Comparison of ENCODE assay signal across 24 mouse cellular contexts in the genomic region with DNA sequence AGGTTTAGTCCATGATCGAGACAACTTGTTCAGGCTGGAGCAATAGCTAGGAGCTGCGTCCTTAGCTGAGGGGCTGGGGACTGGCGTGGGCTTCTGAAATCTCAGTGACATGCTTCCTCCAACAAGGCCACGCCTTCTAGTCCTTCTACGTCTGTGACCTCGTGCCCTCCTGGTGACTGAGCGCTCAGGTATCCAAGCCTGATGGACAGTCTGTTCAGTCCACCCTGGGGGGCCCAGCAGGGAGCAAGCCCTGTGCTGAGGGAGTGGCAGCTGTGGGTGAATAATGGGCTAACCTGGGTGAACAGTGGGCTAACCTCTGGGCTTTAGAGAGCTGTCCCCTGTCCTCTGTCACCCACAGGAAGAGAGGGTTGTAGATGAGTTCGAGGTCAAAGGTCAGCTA. TPM values are rescaled to one million over a fixed set of nuclear protein-coding genes. Genes with fewer than 3 reads are reported as not detected.
A peak's percentile ranks its signal among the peaks of the same experiment; 100 is the strongest.
DNase-seq lines count a peak whose midpoint lies in the region; ATAC-seq and TF ChIP-seq lines count a peak whose summit lies in the region.
"Had no signal": no experiment of that assay in that cellular context is flagged by ENCODE, and none has a peak within 500 bp of the region (broad histone marks: within the 10 kb centered on the region; RNA-seq: fewer than 3 reads in every experiment).

No protein-coding gene starts in this region.

- H3K9me3 ChIP-seq in intestine, postnatal 0 days (ENCODE audit: control insufficient read depth), result no peaks in the 10 kb centered on the region
- H3K9me3 ChIP-seq in intestine, embryonic 16.5 days (ENCODE audit: control insufficient read depth, low read length), result no peaks in the 10 kb centered on the region
- no peaks in the 10 kb centered on the region for H3K9me3 ChIP-seq in kidney, embryonic 16.5 days (ENCODE audit: low read length)
- H3K9me3 ChIP-seq in limb, embryonic 15.5 days, result no peaks in the 10 kb centered on the region
- no peaks in the 10 kb centered on the region for H3K9me3 ChIP-seq in stomach, embryonic 16.5 days (replicated peaks; ENCODE audit: control insufficient read depth, low read length)
- H3K9me3 ChIP-seq in midbrain, embryonic 11.5 days (ENCODE audit: control insufficient read depth, low read length), result no peaks in the 10 kb centered on the region
- H3K9me3 ChIP-seq: embryonic facial prominence, embryonic 10.5 days; heart, embryonic 12.5 days had no signal

- WGBS in intestine, postnatal 0 days, result 70% methylated on average over 8 of the region's 8 CpGs
- 77% methylated on average over 8 of the region's 8 CpGs for WGBS in intestine, embryonic 16.5 days
- 77% methylated on average over 8 of the region's 8 CpGs for WGBS in kidney, embryonic 16.5 days
- 86% methylated on average over 8 of the region's 8 CpGs for WGBS in limb, embryonic 15.5 days
- 78% methylated on average over 8 of the region's 8 CpGs for WGBS in stomach, embryonic 16.5 days
- WGBS in midbrain, embryonic 11.5 days, result 89% methylated on average over 8 of the region's 8 CpGs

- peaks cover 73% of the 10 kb centered on the region for H3K36me3 ChIP-seq in intestine, postnatal 0 days (ENCODE audit: control insufficient read depth, insufficient read depth)
- H3K36me3 ChIP-seq in intestine, embryonic 16.5 days (ENCODE audit: control insufficient read depth, insufficient read depth, low read length), result peaks cover 38% of the 10 kb centered on the region
- peaks cover 70% of the 10 kb centered on the region for H3K36me3 ChIP-seq in kidney, embryonic 16.5 days (ENCODE audit: insufficient read depth, low read length)
- peaks cover 78% of the 10 kb centered on the region for H3K36me3 ChIP-seq in limb, embryonic 15.5 days
- peaks cover 46% of the 10 kb centered on the region for H3K36me3 ChIP-seq in stomach, embryonic 16.5 days (ENCODE audit: control insufficient read depth, insufficient read depth, low read length)
- peaks cover 38% of the 10 kb centered on the region for H3K36me3 ChIP-seq in midbrain, embryonic 11.5 days (ENCODE audit: control insufficient read depth, insufficient read depth, low read length)

- no peak for TF ChIP-seq CTCF in intestine, postnatal 0 days (IDR thresholded peaks at IDR 0.05; ENCODE audit: low read depth)

- H3K27ac ChIP-seq in intestine, postnatal 0 days (ENCODE audit: low read depth, low read length), result no peak overlapping the region
- H3K27ac ChIP-seq in intestine, embryonic 16.5 days (ENCODE audit: low read length), result no peak overlapping the region
- H3K27ac ChIP-seq in kidney, embryonic 16.5 days (ENCODE audit: low read length), result peak overlapping the region; percentile 88
- H3K27ac ChIP-seq in limb, embryonic 15.5 days, result no peak overlapping the region
- no peak overlapping the region for H3K27ac ChIP-seq in stomach, embryonic 16.5 days (ENCODE audit: low read length)
- no peak overlapping the region for H3K27ac ChIP-seq in midbrain, embryonic 11.5 days (ENCODE audit: low read depth, low read length)
- H3K27ac ChIP-seq: embryonic facial prominence, embryonic 10.5 days; gastrocnemius, adult 2 months had no signal

- H3K27me3 ChIP-seq in intestine, postnatal 0 days (replicated peaks; ENCODE audit: control insufficient read depth, insufficient read depth, low read length), result no peaks in the 10 kb centered on the region
- H3K27me3 ChIP-seq in intestine, embryonic 16.5 days (replicated peaks; ENCODE audit: control insufficient read depth, insufficient read depth, low read length), result no peaks in the 10 kb centered on the region
- no peaks in the 10 kb centered on the region for H3K27me3 ChIP-seq in kidney, embryonic 16.5 days (ENCODE audit: insufficient read depth, low read length)
- no peaks in the 10 kb centered on the region for H3K27me3 ChIP-seq in limb, embryonic 15.5 days
- H3K27me3 ChIP-seq in stomach, embryonic 16.5 days (ENCODE audit: control insufficient read depth, insufficient read depth, low read length), result no peaks in the 10 kb centered on the region
- no peaks in the 10 kb centered on the region for H3K27me3 ChIP-seq in midbrain, embryonic 11.5 days (ENCODE audit: control insufficient read depth, insufficient read depth, low read length)
- H3K27me3 ChIP-seq: heart, embryonic 12.5 days had no signal

- no peak overlapping the region for H3K4me2 ChIP-seq in intestine, postnatal 0 days (replicated peaks; ENCODE audit: low read depth)
- no peak overlapping the region for H3K4me2 ChIP-seq in intestine, embryonic 16.5 days (ENCODE audit: low read depth, low read length)
- H3K4me2 ChIP-seq in kidney, embryonic 16.5 days (replicated peaks; ENCODE audit: low read depth, low read length), result no peak overlapping the region
- no peak overlapping the region for H3K4me2 ChIP-seq in limb, embryonic 15.5 days
- H3K4me2 ChIP-seq in stomach, embryonic 16.5 days (ENCODE audit: low read depth, low read length), result no peak overlapping the region
- H3K4me2 ChIP-seq in midbrain, embryonic 11.5 days, result no peak overlapping the region
- H3K4me2 ChIP-seq: heart, embryonic 12.5 days had no signal

- intact Hi-C loops in heart, postnatal 25 days (cut with DNase I), result no loop called here

- no peak for DNase-seq in kidney, postnatal 36 days
- no peak for DNase-seq in heart, postnatal 25 days (ENCODE audit: low spot score)
- no peak for DNase-seq in midbrain, embryonic 11.5 days (ENCODE audit: low spot score, missing footprints)
- DNase-seq: adrenal gland, postnatal 14 days; cerebellum, adult 18-20 months; cerebellum, postnatal 10 days; gastrocnemius, adult 2 months; gastrocnemius, postnatal 25 days; heart, postnatal 36 days had no signal

- 0 out of 2 replicates have a peak, but pooled peaks have one; percentile 19 for ATAC-seq in intestine, postnatal 0 days
- no peak for ATAC-seq in intestine, embryonic 16.5 days
- ATAC-seq in kidney, embryonic 16.5 days (ENCODE audit: low FRiP score, low TSS enrichment), result no peak
- 0 out of 2 replicates have a peak, but pooled peaks have one; percentile 15 for ATAC-seq in limb, embryonic 15.5 days (ENCODE audit: insufficient number of reproducible peaks, low FRiP score, low TSS enrichment, low read depth)
- ATAC-seq in stomach, embryonic 16.5 days (ENCODE audit: insufficient read depth, low FRiP score), result 0 out of 2 replicates have a peak, but pooled peaks have one; percentile 41
- no peak for ATAC-seq in midbrain, embryonic 11.5 days (ENCODE audit: low FRiP score)
- ATAC-seq: forebrain, embryonic 14.5 days had no signal

- H3K4me1 ChIP-seq in intestine, postnatal 0 days (replicated peaks; ENCODE audit: control insufficient read depth, insufficient read depth, low read length), result no peaks in the 10 kb centered on the region
- 0 out of 2 replicates have a peak, but pooled peaks cover 3% of the 10 kb centered on the region for H3K4me1 ChIP-seq in intestine, embryonic 16.5 days (ENCODE audit: control insufficient read depth, insufficient read depth, low read length)
- H3K4me1 ChIP-seq in kidney, embryonic 16.5 days (ENCODE audit: insufficient read depth, low read length), result peaks cover 36% of the 10 kb centered on the region
- H3K4me1 ChIP-seq in limb, embryonic 15.5 days, result peaks cover 9% of the 10 kb centered on the region; the same call in 1 of the 2 replicates
- peaks cover 9% of the 10 kb centered on the region for H3K4me1 ChIP-seq in stomach, embryonic 16.5 days (ENCODE audit: control insufficient read depth, insufficient read depth, low read length)
- peaks cover 8% of the 10 kb centered on the region for H3K4me1 ChIP-seq in midbrain, embryonic 11.5 days (ENCODE audit: control insufficient read depth, insufficient read depth, low read length)

- no peak overlapping the region for H3K9ac ChIP-seq in intestine, postnatal 0 days (ENCODE audit: low read depth, low read length)
- no peak overlapping the region for H3K9ac ChIP-seq in intestine, embryonic 16.5 days (ENCODE audit: low read depth, low read length)
- no peak overlapping the region for H3K9ac ChIP-seq in kidney, embryonic 16.5 days (replicated peaks; ENCODE audit: low read length)
- H3K9ac ChIP-seq in limb, embryonic 15.5 days, result no peak overlapping the region
- no peak overlapping the region for H3K9ac ChIP-seq in stomach, embryonic 16.5 days (ENCODE audit: low read length)
- no peak overlapping the region for H3K9ac ChIP-seq in midbrain, embryonic 11.5 days (ENCODE audit: low read length)
- H3K9ac ChIP-seq: heart, embryonic 12.5 days had no signal

- no peak overlapping the region for H3K4me3 ChIP-seq in intestine, postnatal 0 days (ENCODE audit: low read depth, low read length)
- H3K4me3 ChIP-seq in intestine, embryonic 16.5 days (ENCODE audit: low read length), result no peak overlapping the region
- no peak overlapping the region for H3K4me3 ChIP-seq in kidney, embryonic 16.5 days (ENCODE audit: low read length)
- H3K4me3 ChIP-seq in limb, embryonic 15.5 days, result no peak overlapping the region
- H3K4me3 ChIP-seq in stomach, embryonic 16.5 days (replicated peaks; ENCODE audit: low read length), result no peak overlapping the region
- no peak overlapping the region for H3K4me3 ChIP-seq in midbrain, embryonic 11.5 days (ENCODE audit: low read depth, low read length)
- H3K4me3 ChIP-seq: embryonic facial prominence, embryonic 10.5 days; gastrocnemius, adult 2 months; heart, embryonic 12.5 days had no signal

RNA-seq across cellular contexts. Expression of a gene that starts 5.7 kb away (rescaled TPM):
- 95.5 and 96.2 TPM in 2 replicates for polyA plus RNA-seq in intestine, postnatal 0 days (2015; fragmentation: Nextera tagmentation; extraction: Ambion mirVana)
- polyA plus RNA-seq in intestine, embryonic 16.5 days (2015; fragmentation: Nextera tagmentation; extraction: Ambion mirVana), result 169 and 181 TPM in 2 replicates
- 289 and 303 TPM in 2 replicates for polyA plus RNA-seq in kidney, embryonic 16.5 days (2015; fragmentation: Nextera tagmentation; extraction: Ambion mirVana)
- polyA plus RNA-seq in limb, embryonic 15.5 days (2015; fragmentation: Nextera tagmentation; extraction: Ambion mirVana), result 197 and 200 TPM in 2 replicates
- polyA plus RNA-seq in stomach, embryonic 16.5 days (2015; fragmentation: Nextera tagmentation; extraction: Ambion mirVana), result 147 and 157 TPM in 2 replicates
- total RNA-seq in heart, postnatal 25 days (2021), result 100 to 1,000 TPM in 1 of 2 experiments, 10 to 100 TPM in 1; 98.7 to 104 TPM
- 142 and 155 TPM in 2 replicates for polyA plus RNA-seq in midbrain, embryonic 11.5 days (2014; fragmentation: Nextera tagmentation; extraction: Ambion mirVana)

RNA-seq across cellular contexts. Expression of a gene that starts 13.1 kb away (rescaled TPM):
- polyA plus RNA-seq in intestine, postnatal 0 days (2015; fragmentation: Nextera tagmentation; extraction: Ambion mirVana), result 0.08 TPM in 1 of 2 replicates, not detected in the other
- polyA plus RNA-seq in intestine, embryonic 16.5 days (2015; fragmentation: Nextera tagmentation; extraction: Ambion mirVana), result 0.10 TPM in 1 of 2 replicates, not detected in the other
- polyA plus RNA-seq in kidney, embryonic 16.5 days (2015; fragmentation: Nextera tagmentation; extraction: Ambion mirVana), result 0.11 TPM in 1 of 2 replicates, not detected in the other
- 0.10 TPM in 1 of 2 replicates, not detected in the other for polyA plus RNA-seq in limb, embryonic 15.5 days (2015; fragmentation: Nextera tagmentation; extraction: Ambion mirVana)
- polyA plus RNA-seq in stomach, embryonic 16.5 days (2015; fragmentation: Nextera tagmentation; extraction: Ambion mirVana), result not detected in 2 replicates
- not detected for total RNA-seq in heart, postnatal 25 days (2021)
- polyA plus RNA-seq in midbrain, embryonic 11.5 days (2014; fragmentation: Nextera tagmentation; extraction: Ambion mirVana), result not detected in 2 replicates
- total RNA-seq: adrenal gland, postnatal 14 days; gastrocnemius, adult 2 months; gastrocnemius, postnatal 25 days; granulocyte monocyte progenitor cell, adult 5-6 weeks; heart, adult 8-10 months; heart, postnatal 36 days; MEL had no signal
- polyA plus RNA-seq: C2C12; embryonic facial prominence, embryonic 10.5 days; embryonic facial prominence, embryonic 14.5 days; forebrain, embryonic 14.5 days; heart, embryonic 12.5 days; heart, embryonic 16.5 days; hindbrain, embryonic 11.5 days had no signal

RNA-seq across cellular contexts. Expression of a gene that starts 23.9 kb away (rescaled TPM):
- 0.38 and 0.42 TPM in 2 replicates for polyA plus RNA-seq in intestine, postnatal 0 days (2015; fragmentation: Nextera tagmentation; extraction: Ambion mirVana)
- polyA plus RNA-seq in intestine, embryonic 16.5 days (2015; fragmentation: Nextera tagmentation; extraction: Ambion mirVana), result 0.06 TPM in 1 of 2 replicates, not detected in the other
- polyA plus RNA-seq in kidney, embryonic 16.5 days (2015; fragmentation: Nextera tagmentation; extraction: Ambion mirVana), result not detected in 2 replicates
- polyA plus RNA-seq in limb, embryonic 15.5 days (2015; fragmentation: Nextera tagmentation; extraction: Ambion mirVana), result 10.5 and 14.7 TPM in 2 replicates
- 3.7 and 8.3 TPM in 2 replicates for polyA plus RNA-seq in stomach, embryonic 16.5 days (2015; fragmentation: Nextera tagmentation; extraction: Ambion mirVana)
- not detected for total RNA-seq in heart, postnatal 25 days (2021)
- polyA plus RNA-seq in midbrain, embryonic 11.5 days (2014; fragmentation: Nextera tagmentation; extraction: Ambion mirVana), result not detected in 2 replicates
- total RNA-seq: granulocyte monocyte progenitor cell, adult 5-6 weeks; heart, postnatal 36 days had no signal
- polyA plus RNA-seq: C2C12; embryonic facial prominence, embryonic 10.5 days; forebrain, embryonic 14.5 days; heart, embryonic 12.5 days; heart, embryonic 16.5 days; hindbrain, embryonic 11.5 days had no signal

RNA-seq across cellular contexts. Expression of a gene that starts 41.2 kb away (rescaled TPM):
- polyA plus RNA-seq in intestine, postnatal 0 days (2015; fragmentation: Nextera tagmentation; extraction: Ambion mirVana), result 14.7 and 18.5 TPM in 2 replicates
- 36.8 and 38.5 TPM in 2 replicates for polyA plus RNA-seq in intestine, embryonic 16.5 days (2015; fragmentation: Nextera tagmentation; extraction: Ambion mirVana)
- 71.4 and 73.9 TPM in 2 replicates for polyA plus RNA-seq in kidney, embryonic 16.5 days (2015; fragmentation: Nextera tagmentation; extraction: Ambion mirVana)
- 47.6 and 48.3 TPM in 2 replicates for polyA plus RNA-seq in limb, embryonic 15.5 days (2015; fragmentation: Nextera tagmentation; extraction: Ambion mirVana)
- polyA plus RNA-seq in stomach, embryonic 16.5 days (2015; fragmentation: Nextera tagmentation; extraction: Ambion mirVana), result 42.2 and 44.2 TPM in 2 replicates
- 10 to 100 TPM; 45.2 to 48.8 TPM for total RNA-seq in heart, postnatal 25 days (2021)
- 66.1 and 67.1 TPM in 2 replicates for polyA plus RNA-seq in midbrain, embryonic 11.5 days (2014; fragmentation: Nextera tagmentation; extraction: Ambion mirVana)

RNA-seq across cellular contexts. Expression of a gene that starts 41.5 kb away (rescaled TPM):
- polyA plus RNA-seq in intestine, postnatal 0 days (2015; fragmentation: Nextera tagmentation; extraction: Ambion mirVana), result 0.14 and 0.16 TPM in 2 replicates
- 0.58 and 0.93 TPM in 2 replicates for polyA plus RNA-seq in intestine, embryonic 16.5 days (2015; fragmentation: Nextera tagmentation; extraction: Ambion mirVana)
- polyA plus RNA-seq in kidney, embryonic 16.5 days (2015; fragmentation: Nextera tagmentation; extraction: Ambion mirVana), result not detected in 2 replicates
- polyA plus RNA-seq in limb, embryonic 15.5 days (2015; fragmentation: Nextera tagmentation; extraction: Ambion mirVana), result not detected in 2 replicates
- polyA plus RNA-seq in stomach, embryonic 16.5 days (2015; fragmentation: Nextera tagmentation; extraction: Ambion mirVana), result 0.45 and 0.87 TPM in 2 replicates
- under 1 TPM in 1 of 2 experiments, not detected in 1; 0.31 TPM for total RNA-seq in heart, postnatal 25 days (2021)
- polyA plus RNA-seq in midbrain, embryonic 11.5 days (2014; fragmentation: Nextera tagmentation; extraction: Ambion mirVana), result not detected in 2 replicates
- total RNA-seq: gastrocnemius, postnatal 25 days; granulocyte monocyte progenitor cell, adult 5-6 weeks; heart, postnatal 36 days; MEL had no signal
- polyA plus RNA-seq: C2C12; embryonic facial prominence, embryonic 10.5 days; embryonic facial prominence, embryonic 14.5 days; forebrain, embryonic 14.5 days; heart, embryonic 12.5 days; hindbrain, embryonic 11.5 days had no signal

Comparison
In these comparisons a context has a peak if more than half of its experiments do, and no peak if none do; other contexts are left out.
1. ATAC-seq: peak in intestine, postnatal 0 days (single experiment), limb, embryonic 15.5 days (single experiment) and stomach, embryonic 16.5 days (single experiment); none in intestine, embryonic 16.5 days (single experiment), kidney, embryonic 16.5 days (single experiment) and midbrain, embryonic 11.5 days (single experiment).